Mouse (Mus musculus) right cerebral cortex, postnatal 4 days (tissue): ENCODE data around the gene Prr36.
"Not testable (repeated sequence)": the region's sequence is repeated elsewhere in the genome, so short reads cannot be mapped to it uniquely, and the experiment has no call there.

Experiments
- DNase-seq: peaks from one replicate; pipeline ENCODE4 v3.0.0-alpha.2; 2022

Prr36 gene

GRCm38 (mm10) chr8:4216791-4217621 lies at the start of gene Prr36:
Gene Prr36, minus strand, starts transcription at chr8:4217459.
- DNase-seq = peak; percentile 86

GRCm38 (mm10) chr8:4265160-4265914 lies 48.1 kb upstream of the Prr36 start:
- DNase-seq = no peak

GRCm38 (mm10) chr8:4263105-4263791 lies 46.0 kb upstream of the Prr36 start:
- no peak for DNase-seq

- DNase-seq = no peak
Observed at GRCm38 (mm10) chr8:4259805-4260170, 42.5 kb upstream of the Prr36 start.

- DNase-seq = peak; percentile 94
Observed at GRCm38 (mm10) chr8:4259125-4259804, 42.0 kb upstream of the Prr36 start, which contains the start of gene Ctxn1. Gene Ctxn1, minus strand, starts transcription at chr8:4259274.

GRCm38 (mm10) chr8:4258678-4259077 lies 41.4 kb upstream of the Prr36 start:
- no peak for DNase-seq

GRCm38 (mm10) chr8:4258233-4258632 lies 41.0 kb upstream of the Prr36 start:
- peak; percentile 91 for DNase-seq

GRCm38 (mm10) chr8:4257350-4257749 lies 40.1 kb upstream of the Prr36 start:
- no peak for DNase-seq

- DNase-seq = peak; percentile 82
Observed at GRCm38 (mm10) chr8:4256911-4257310, 39.7 kb upstream of the Prr36 start.

GRCm38 (mm10) chr8:4255471-4255870 lies 38.2 kb upstream of the Prr36 start:
- not testable (repeated sequence) for DNase-seq

GRCm38 (mm10) chr8:4254001-4254400 lies 36.7 kb upstream of the Prr36 start:
- peak; percentile 75 for DNase-seq

GRCm38 (mm10) chr8:4252934-4253841 lies 35.9 kb upstream of the Prr36 start, which contains the start of gene Snapc2:
Gene Snapc2, plus strand, starts transcription at chr8:4253080.
- DNase-seq = peak; percentile 95

GRCm38 (mm10) chr8:4252116-4252760 lies 35.0 kb upstream of the Prr36 start:
- DNase-seq = no peak

- peak; percentile 93 for DNase-seq
Observed at GRCm38 (mm10) chr8:4250306-4250970, 33.2 kb upstream of the Prr36 start.

- no peak for DNase-seq
Observed at GRCm38 (mm10) chr8:4249213-4249612, 32.0 kb upstream of the Prr36 start.

- no peak for DNase-seq
Observed at GRCm38 (mm10) chr8:4247951-4248540, 30.8 kb upstream of the Prr36 start, which contains the start of gene Tgfbr3l. Gene Tgfbr3l, plus strand, starts transcription at chr8:4248214.

- DNase-seq = no peak
Observed at GRCm38 (mm10) chr8:4247241-4247640, 30.0 kb upstream of the Prr36 start.

- DNase-seq = no peak
Observed at GRCm38 (mm10) chr8:4245737-4246136, 28.5 kb upstream of the Prr36 start.

- no peak for DNase-seq
Observed at GRCm38 (mm10) chr8:4245061-4245460, 27.8 kb upstream of the Prr36 start.
